Mouse (Mus musculus) embryonic fibroblast, embryonic 13.5 days (primary cell): ENCODE data around the gene Cpm.

ENCODE experiments used
- CTCF ChIP-seq: IDR thresholded peaks from 2 replicates; pipeline ENCODE4 v1.5.1; 2011; ENCODE audit warnings: mild to moderate bottlenecking, control low read depth, low read length, moderate library complexity, borderline replicate concordance; ENCODE audit not compliant: insufficient read depth
- POLR2A ChIP-seq: IDR thresholded peaks from 2 replicates; pipeline ENCODE4 v1.6.1; 2011; ENCODE audit warnings: low read depth, mild to moderate bottlenecking, control low read depth, low read length, moderate library complexity

DNA sequence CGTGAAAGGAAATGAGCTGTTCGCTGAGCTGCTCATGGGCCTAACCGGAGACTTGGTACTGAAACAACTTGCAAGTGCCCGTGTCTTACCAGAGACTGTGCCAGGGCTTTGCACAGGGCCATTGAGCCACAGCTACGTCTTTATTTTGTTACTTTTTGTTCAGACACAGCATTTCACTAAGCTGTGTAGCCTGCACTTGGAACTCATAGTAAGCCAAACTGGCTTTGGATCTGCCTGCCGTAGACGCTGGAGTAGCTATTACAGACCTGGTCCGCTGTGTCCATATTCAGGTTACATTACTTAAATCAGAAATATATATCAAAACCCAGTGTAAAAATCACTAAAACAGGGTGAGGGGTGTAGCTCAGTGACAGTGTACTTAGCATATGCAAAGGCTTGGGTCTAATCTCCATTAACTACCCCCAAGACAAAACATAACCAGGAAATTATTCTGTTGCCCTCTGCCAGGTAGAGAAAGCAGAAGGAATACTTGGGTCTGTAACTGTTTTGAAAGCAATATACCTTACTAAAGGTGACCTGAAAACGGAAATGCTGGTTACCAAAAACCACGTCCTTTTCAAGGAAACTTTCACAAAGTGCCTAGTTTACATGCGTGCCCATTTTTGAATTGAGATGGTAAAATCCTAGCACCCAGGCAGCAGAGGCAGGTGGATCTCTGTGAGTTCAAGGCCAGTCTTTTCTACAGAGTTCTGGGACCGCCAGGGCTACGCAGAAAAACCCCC lies 56.7 kb downstream of the Cpm start:
- TF ChIP-seq CTCF (no peak), POLR2A (no peak)
